Mouse (Mus musculus): ENCODE data around the gene Hist1h1t. TPM values are rescaled to one million over a fixed set of nuclear protein-coding genes. Genes with fewer than 3 reads are reported as not detected.
"Not testable (repeated sequence)": the region's sequence is repeated elsewhere in the genome, so short reads cannot be mapped to it uniquely, and the experiment has no call there.

The Hist1h1t gene
- total RNA-seq, 2 experiments from 2014 or later = not detected

DNA sequence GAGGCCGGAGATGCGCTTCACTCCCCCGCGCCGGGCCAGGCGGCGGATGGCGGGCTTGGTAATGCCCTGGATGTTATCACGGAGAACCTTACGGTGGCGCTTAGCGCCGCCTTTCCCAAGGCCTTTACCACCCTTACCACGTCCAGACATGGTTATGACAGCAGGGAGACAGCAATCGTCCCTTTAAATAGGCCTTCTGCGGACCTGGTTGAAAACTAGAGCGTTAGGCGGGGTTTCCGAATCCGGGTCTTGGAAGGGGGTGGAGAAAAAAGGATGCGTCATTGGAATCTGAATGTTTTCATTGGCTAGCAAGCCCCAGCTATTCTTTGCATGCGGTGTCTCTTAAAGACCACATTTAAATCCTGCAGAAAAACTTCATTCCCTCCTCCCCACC lies 2.7 kb downstream of the Hist1h1t start, which contains the start of gene Hist1h4c:
Gene Hist1h4c, minus strand, starts transcription at position 155 of the 394 bp plus-strand sequence.
- DNase-seq = peak; percentile 96
- intact Hi-C loops (cut with DNase I) = no loop called here

DNA sequence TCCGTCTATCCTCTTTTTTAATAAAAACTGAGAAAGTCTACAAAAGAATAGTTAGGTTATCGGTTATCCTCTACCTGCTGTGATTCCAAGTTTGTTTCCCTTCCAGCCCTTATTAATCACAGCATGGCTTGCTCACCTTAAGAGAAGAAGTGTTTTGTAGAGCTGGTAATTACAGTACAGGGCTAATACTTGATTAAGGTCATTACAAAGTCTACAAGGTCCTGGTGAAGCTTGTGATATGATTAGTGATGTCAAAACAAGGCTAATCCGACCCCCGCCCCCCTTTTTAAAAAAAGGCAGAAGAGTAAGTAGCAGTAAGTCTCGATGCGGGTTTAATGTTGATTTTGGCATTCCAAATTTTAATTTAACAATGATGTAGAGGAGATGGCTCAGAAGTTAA lies 3.4 kb downstream of the Hist1h1t start:
- intact Hi-C loops (cut with DNase I) = no loop called here
- DNase-seq = no peak

DNA sequence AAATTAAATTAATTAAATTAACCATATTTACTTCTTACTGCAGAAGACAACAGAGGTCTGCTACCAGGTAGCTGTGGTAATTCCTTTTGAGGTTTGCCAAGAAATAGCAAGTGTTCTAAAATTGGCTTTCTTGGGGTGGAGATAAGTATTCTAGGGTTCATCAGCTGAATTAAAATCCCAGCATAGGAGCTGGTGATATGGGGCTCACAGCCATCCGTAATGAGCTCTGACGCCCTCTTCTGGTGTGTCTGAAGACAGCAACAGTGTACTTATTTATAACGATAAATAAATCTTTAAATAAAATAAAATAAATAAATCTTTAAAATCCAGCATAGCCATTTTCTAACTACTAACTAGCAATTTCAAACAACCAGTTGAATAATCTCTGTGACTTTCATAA lies 4.2 kb downstream of the Hist1h1t start:
- intact Hi-C loops (cut with DNase I) = loop anchor here (2.0 kb wide), 1 partner anchor 33 kb away; no protein-coding TSS in a partner anchor
- no peak for DNase-seq

DNA sequence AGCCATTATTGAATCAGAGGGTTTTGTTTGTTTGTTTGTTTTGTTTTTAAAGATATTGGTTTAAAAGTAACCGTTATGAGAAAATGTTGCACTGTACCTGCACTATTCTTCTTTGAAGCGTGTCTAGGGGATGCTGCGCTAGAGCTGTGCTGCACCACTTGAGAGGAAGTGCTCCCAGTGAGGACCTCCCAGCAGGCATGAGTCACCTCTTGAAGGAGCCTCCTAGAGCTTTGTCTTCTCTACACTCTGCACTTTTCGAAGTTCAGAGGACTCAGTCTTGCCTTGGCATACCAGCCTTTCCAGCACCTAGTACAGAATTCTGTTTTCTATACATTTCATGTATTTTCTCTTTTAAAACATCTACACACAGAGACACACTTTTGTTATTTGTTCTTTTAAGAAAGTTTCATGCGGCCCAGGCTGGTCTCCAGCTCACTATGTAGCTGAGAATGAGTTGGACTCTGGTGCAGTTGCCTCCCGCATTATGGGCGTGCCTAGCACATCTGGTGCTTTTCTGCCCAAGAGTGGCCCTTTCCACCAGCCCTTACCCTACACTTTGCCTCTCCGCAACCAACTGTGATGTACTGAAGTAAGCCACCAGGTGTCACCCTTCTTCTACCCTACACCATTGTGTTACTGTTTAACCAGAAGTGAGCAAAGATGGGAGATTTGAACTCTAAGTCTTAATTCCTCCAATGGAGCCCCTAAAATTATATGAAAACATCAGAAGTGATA lies 5.3 kb downstream of the Hist1h1t start:
- intact Hi-C loops (cut with DNase I) = loop anchor here (2.0 kb wide), 1 partner anchor 32 kb away; no protein-coding TSS in a partner anchor
- peak; percentile 53 for DNase-seq

DNA sequence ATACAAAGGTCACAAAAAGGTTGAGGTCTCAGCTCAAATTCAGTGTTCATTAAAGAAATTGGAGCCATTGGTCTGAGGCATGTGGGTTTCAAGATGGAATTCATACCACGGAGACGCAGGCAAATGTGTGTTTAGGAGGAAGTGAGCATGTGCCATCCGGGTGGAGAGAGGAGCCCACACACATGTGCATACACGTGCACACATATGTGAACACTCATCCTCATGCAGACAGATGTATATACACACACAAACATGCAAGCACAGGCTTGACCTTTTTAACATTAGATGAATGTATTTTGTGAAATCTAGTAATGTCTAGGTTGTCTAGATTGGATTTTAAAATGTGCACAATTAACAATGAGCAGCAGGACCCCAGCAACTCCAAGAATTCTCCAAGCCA lies 6.6 kb downstream of the Hist1h1t start:
- intact Hi-C loops (cut with DNase I) = no loop called here
- DNase-seq = no peak

DNA sequence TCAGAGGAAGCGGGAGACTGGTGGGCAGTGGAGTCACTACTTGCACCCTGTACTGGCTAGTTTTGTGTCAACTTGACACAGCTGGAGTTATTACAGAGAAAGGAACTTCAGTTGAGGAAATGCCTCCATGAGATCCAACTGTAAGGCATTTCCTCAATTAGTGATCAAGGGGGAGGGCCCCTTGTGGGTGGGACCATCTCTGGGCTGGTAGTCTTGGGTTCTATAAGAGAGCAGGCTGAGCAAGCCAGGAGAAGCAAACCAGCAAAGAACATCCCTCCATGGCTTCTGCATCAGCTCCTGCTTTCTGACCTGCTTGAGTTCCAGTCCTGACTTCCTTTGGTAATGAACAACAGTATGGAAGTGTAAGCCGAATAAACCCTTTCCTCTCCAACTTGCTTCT lies 7.2 kb downstream of the Hist1h1t start:
- intact Hi-C loops (cut with DNase I) = not testable (repeated sequence)

DNA sequence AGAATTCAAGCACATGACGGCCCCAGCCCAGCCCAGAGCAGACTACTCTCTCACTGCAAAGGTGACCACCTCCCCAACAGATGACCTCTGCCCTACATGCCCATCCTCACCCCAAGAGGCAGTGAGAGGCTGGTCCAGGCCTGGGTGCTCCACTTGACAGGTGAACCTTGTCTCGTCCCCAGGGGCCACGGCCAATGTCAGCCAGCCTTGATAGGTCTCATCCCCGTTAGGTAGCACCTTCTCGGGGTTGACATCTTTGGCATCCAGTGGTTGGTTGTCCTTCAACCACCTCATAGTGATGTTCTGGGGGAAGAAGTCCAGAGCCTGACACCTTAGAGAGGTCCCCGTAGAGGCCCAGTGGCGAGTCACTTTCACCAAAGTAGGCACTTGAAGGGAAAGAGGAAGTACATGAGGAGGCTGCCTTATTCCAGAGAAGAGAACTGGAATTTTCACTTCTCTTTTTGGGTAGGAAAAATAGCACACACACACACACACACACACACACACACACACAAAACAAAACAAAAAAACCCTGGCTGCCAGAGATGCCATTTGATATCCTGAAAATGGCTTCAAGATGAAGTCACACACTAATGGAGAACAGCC lies 10.2 kb downstream of the Hist1h1t start:
- DNase-seq = no peak
- intact Hi-C loops (cut with DNase I) = no loop called here

More for the DNA sequence above, 7.2 kb downstream of the Hist1h1t start:
- not testable (repeated sequence) for DNase-seq

DNA sequence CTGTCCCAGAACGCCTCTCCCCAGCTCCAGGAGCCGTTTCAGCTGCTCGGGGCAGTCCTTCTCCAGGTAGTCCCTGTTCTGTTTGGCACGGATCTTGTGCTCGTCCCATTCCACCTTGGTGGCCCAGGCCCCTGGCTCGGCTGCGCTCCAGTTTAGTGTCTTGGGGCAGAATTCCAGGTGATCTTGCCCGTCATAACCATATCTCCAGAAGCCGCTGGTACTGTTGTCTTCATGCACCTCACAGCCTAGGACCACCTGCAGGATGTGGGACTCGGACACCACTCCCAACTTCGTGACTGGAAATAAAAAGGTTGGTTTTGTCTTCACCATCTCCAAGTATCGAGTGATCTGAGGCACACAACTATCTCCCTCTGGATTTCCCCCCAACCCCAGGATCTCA lies 11.2 kb downstream of the Hist1h1t start:
- no peak for DNase-seq
- intact Hi-C loops (cut with DNase I) = no loop called here

DNA sequence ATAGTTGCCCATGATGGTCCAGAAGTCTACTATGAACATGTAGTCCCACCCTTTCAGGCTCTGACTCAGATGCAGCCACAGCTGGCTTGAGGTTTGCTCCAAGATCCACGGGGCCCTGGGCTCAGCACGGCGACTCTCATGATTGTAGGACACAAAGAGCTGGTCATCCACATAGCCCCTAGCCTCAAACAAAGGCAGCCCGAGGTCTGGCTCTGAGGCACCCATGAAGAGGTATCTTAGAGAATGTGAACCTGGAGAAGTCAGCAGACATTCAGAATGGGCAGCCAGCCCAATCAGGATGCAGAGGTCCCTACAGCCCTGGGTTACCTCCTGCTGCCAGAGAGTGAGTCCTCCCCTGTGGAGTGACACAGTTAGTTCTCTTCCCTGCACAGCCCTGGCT lies 12.4 kb downstream of the Hist1h1t start:
- intact Hi-C loops (cut with DNase I) = no loop called here
- DNase-seq = no peak

DNA sequence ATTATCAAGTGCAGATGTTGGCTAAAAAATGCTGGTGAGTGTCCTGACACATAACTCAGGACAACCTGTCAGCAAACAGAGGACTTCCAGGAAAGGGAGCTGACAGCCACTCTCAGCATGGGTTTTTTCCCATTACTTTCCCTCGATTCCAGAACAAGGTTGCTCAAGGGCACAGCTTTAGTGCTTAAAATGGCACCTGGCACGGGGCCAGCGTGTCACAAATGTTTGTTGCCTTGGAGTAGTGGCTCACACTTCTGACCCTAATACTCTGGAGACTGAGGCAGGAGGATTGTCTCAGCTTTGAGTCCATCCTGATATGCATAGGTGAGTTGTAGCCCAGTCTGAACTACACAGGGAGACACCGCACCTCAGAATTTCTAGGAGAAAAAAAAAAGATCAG lies 13.0 kb downstream of the Hist1h1t start:
- DNase-seq = no peak
- intact Hi-C loops (cut with DNase I) = no loop called here

DNA sequence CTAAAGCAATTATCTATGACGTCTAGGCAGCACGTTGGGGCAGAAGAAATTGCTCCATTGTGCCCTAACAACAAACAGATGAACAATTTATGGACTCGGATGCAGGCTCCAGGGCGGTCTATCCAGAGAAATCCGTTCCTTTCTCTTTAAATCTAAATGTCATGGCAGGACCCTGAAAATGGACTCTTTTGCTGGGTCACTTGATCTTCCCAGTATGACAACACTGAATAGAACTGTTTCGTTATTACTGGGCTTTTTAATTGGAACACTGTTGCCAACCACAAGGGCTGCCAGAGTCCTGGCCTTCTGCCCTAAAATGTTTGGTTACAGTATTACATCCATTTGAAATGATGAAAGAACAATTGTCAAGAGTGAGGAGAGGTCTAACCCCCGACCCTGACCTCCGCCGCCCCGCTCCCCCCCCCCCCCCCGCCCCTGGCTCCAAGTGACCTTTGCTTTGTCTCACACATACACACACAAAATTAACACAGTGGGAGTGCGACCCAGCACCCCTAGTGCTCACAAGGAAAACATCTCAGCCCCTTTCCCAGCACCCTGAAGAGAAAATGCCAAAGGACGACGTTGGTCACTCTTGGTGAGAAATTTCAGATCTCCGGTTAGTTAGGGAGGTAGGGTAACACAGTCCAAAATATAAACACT lies 14.2 kb downstream of the Hist1h1t start:
- intact Hi-C loops (cut with DNase I) = no loop called here
- no peak for DNase-seq

DNA sequence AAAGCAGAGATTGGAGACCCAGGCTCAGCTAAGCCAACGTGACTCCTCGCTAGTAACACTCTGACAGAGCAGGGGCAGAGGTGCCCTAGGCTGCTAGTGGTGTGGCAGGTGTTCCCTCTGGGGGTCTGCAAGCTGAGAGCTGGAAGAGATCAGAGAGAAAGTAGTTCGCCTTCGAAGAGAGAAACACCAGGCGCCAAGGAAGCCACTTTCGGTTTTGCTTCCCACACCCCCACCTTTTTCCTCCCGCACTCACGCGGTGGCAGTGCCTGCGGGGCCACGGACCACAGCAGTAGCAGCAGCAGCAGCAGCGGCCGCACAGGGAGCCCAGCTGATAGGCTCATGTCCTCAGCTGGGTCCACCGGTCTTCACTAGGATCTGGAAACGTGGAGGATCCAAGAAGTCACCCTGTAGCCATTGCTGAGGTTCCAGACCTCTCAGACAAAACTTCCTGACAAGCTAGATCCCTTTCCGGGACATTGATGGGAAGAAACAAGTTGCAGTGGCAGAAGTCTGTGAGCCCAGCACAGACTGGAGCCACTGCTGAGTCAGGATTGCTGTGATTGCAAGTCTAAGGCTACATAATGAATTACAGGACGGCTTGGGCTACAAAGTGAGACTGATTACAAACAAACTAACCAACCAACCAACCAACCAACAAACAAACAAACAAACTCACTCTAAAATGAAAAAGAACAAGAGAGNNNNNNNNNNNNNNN lies 14.9 kb downstream of the Hist1h1t start, which contains the start of gene Hfe:
Gene Hfe, minus strand, starts transcription at position 481 of the 716 bp plus-strand sequence.
- intact Hi-C loops (cut with DNase I) = no loop called here
- DNase-seq = no peak

DNA sequence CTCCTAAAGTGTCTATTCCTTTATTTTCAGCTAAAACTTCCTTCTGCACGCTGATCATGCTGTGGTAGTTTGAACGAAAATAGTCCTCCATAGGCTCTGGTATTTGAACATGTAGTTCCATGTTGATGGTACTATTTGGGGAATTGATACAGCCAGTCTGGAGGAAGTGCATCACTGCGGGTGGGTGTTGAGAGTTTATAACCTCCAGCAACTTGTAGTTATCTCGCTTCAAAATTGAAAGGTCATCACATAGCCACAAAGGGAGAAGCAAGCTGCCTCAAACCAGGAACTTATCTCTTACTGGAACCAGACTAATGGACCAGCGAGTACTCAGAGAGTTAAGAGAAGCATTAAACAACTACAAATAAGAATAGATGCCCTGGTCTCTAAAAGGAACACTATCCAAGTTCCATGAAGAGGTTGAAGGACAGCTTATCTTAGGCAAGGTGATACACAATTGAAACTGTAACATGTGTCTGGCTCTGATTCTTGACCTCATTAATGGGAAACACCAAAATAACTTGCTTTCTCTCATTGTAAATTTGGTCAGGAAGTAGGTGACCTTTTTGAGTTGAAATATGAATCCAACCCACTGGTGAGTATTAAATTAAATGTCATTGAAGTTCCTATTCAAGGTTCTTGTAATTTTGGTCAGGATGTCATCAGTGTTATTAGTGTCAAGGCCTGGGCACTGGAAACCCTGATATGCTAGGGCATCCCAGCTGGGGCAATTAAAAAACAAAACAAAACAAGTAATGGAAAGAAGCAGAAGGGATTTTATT lies 20.8 kb downstream of the Hist1h1t start:
- no peak for DNase-seq
- intact Hi-C loops (cut with DNase I) = no loop called here

DNA sequence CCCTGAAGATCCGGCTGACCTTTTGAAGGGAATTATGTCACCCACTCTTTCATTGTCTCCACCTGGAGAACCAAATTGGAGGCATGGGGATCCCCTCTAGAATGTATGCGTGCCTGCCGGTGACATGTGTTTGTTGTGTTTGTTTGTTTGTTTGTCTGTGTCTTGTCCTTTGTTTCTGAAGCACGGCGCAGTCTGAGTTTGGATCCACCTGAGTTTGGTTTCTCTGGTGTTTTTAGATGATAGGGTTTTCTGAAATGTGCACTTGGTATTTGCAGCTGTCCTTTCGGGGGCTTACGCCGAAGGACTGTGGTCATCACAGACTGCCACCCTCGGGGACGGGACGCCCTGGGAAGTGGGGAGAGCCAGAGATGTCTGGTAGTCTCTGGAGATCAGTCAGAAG lies 21.6 kb downstream of the Hist1h1t start:
- intact Hi-C loops (cut with DNase I) = no loop called here
- DNase-seq = no peak

DNA sequence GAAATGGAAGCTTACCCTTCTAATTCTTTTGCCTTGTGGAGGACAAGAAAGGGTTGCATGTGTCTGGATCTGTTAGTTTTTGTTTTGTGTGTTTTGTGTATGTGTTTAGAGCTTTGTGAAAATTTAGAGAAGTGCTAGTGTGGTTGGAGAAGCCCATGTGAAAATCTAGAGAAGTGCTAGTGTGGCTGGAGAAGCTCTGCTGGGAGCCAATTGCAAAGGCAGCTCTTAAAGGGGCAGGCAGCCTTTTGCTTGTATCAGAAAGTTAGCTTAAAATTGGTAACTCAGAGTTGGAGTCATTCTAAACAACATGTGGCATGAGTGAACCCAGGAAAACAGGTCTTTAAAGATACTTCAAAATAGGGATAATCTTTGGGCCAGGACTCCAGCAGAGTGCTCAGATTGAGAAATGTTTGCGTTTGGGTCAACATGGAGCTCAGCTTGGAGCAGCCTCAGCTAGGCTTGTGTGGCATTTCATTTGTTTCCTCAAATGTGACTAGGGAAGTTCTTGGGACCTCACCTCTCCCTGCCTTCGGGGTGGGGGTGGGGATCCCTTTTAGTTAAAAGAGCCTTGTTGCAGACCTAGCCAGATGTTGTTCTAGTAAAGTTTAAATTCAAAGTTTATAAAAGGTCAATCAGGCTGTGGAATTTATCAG lies 22.1 kb downstream of the Hist1h1t start:
- intact Hi-C loops (cut with DNase I); DNase-seq: not testable (repeated sequence)

DNA sequence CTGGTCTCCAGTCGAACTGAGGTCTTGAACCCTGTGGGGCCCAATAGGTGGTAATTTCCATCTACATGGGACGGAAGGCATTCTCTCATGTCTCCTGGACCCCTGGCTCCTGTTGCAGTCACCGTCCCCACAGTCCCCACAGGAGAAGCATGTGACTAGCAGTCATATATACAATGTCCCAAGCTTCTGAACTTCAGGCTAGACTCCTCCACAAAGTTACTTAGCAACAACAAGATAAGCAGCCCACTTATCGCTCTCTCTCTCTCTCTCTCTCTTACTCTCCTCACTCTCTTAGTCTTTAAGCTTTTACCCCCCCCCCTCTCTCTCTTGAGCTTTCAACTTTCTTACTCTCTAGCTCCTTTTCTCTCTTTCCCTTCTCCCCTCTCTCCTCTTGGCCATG lies 28.6 kb downstream of the Hist1h1t start:
- DNase-seq = no peak
- intact Hi-C loops (cut with DNase I) = no loop called here

DNA sequence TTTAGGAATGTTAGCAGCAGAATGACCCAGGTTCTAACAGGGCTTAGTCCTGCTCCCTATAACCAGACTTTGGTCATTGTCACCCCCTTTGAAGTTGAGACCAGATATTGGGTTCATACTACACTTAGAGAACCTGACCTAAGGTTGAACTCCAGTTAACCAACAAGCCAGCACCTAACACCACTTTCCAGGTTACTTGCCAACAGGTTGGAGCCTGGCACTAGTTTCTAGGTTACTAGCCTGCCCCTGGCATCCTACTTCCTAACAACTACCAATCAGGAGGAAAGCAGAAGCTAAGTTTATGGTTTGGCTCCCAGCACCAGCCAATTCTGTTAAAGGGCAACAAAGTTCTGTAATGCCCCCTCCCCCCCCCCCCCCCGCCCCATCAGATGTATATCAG lies 29.6 kb downstream of the Hist1h1t start:
- intact Hi-C loops (cut with DNase I) = no loop called here
- DNase-seq = no peak

DNA sequence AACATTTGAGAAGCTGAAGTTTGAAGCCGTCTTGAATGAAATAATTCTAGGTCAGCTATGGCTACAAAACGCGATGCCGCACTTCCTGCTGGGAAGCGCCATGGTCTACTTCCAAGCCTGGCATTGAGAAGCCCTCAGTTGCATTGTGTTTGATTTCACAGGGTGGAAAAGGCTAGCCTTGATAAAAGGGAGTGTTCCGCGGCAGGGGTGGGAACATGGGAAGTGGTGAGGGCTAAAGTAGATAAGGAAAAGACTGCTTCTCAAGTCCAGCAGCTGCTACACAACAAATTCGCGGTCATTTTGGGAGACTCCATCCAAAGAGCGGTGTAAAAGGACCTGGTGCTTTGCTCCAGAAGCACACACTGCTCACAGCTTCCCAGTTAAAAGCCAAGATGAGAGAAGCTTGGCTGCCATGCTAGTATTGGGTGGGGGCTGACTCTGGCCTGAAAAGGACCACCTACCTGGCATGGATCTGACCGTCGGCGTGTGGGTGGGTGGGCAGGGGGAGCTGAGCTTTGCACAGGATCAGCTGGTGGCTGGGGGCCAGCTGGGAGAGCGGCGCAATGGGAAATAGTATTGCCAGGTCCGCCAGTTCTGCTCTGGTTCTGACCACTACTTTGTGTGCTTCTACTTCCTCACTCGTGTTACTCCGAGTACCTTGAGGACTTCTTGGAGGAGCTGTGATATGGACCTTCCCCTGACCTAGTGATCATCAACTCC lies 33.0 kb downstream of the Hist1h1t start:
- intact Hi-C loops (cut with DNase I) = no loop called here
- DNase-seq = no peak

DNA sequence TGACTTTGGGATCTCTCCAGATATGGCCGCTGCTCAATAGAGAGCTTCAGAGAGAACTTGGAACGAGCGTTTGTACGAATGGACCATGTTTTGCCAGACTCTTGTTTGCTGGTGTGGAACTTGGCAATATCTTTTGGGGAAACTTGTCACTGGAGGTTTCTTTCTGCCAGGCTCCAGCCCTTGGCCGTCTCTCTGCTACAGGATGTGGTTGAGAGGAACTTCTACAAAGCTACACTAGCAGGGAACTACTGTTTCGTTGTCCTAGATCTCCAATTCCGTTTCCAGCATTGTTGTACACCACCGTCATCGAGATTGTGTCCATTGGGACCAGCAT lies 33.5 kb downstream of the Hist1h1t start:
- DNase-seq = no peak
- intact Hi-C loops (cut with DNase I) = no loop called here
